Mouse (Mus musculus) MEL (cell line): ENCODE results near the gene Pank4.

ENCODE experiments used
- CHD2 ChIP-seq: IDR thresholded peaks from 2 replicates; pipeline ENCODE4 v1.6.1; 2011; ENCODE audit warnings: low read length, improper control_type of control experiment
- CTCF ChIP-seq, 3 experiments: IDR thresholded peaks in 2 of 3; conservative IDR thresholded peaks in 1 of 3; 2 replicates each; pipeline ENCODE4 v1.5.1; 2011 to 2012; ENCODE audit warnings: low read length in 3 of 3, low read depth in 2 of 3, mild to moderate bottlenecking in 2 of 3, improper control_type of control experiment in 1 of 3, inconsistent platforms in 1 of 3, mixed read lengths in 1 of 3, moderate library complexity in 1 of 3; ENCODE audit not compliant: control insufficient read depth in 1 of 3, insufficient read depth in 1 of 3, poor library complexity in 1 of 3, severe bottlenecking in 1 of 3
- EP300 ChIP-seq, 2 experiments: IDR thresholded peaks; 2 replicates each; pipeline ENCODE4 v1.6.1; 2011; ENCODE audit warnings: improper control_type of control experiment in 2 of 2, low read length in 2 of 2, low read depth in 1 of 2, mild to moderate bottlenecking in 1 of 2
- MAX ChIP-seq: IDR thresholded peaks from 2 replicates; pipeline ENCODE4 v1.6.1; 2011; ENCODE audit warnings: low read length, improper control_type of control experiment
- MXI1 ChIP-seq: IDR thresholded peaks from 2 replicates; pipeline ENCODE4 v1.6.1; 2011; ENCODE audit warnings: mild to moderate bottlenecking, low read depth, low read length, improper control_type of control experiment
- NELFE ChIP-seq: IDR thresholded peaks from 2 replicates; pipeline ENCODE4 v1.6.1; 2011; ENCODE audit warnings: low read depth, low read length, improper control_type of control experiment
- POLR2A ChIP-seq, 2 experiments: IDR thresholded peaks; 2 replicates each; pipeline ENCODE4 v1.6.1; 2011 to 2012; ENCODE audit warnings: low read length in 2 of 2, mild to moderate bottlenecking in 2 of 2, control low read depth in 1 of 2, improper control_type of control experiment in 1 of 2, low read depth in 1 of 2, moderate library complexity in 1 of 2; ENCODE audit not compliant: control insufficient read depth in 1 of 2, insufficient read depth in 1 of 2, poor library complexity in 1 of 2
- RCOR1 ChIP-seq: IDR thresholded peaks from 2 replicates; pipeline ENCODE4 v1.6.1; 2012; ENCODE audit warnings: low read depth, mild to moderate bottlenecking, inconsistent platforms, low read length, improper control_type of control experiment
- SMC3 ChIP-seq: IDR thresholded peaks from 2 replicates; pipeline ENCODE4 v1.6.1; 2011; ENCODE audit warnings: low read depth, low read length, improper control_type of control experiment
- TAL1 ChIP-seq: IDR thresholded peaks from 2 replicates; pipeline ENCODE4 v1.6.1; 2012; ENCODE audit warnings: mild to moderate bottlenecking, inconsistent platforms, low read length, moderate library complexity, mixed read lengths
- TBP ChIP-seq: IDR thresholded peaks from 2 replicates; pipeline ENCODE4 v1.8.0; 2011; ENCODE audit warnings: low read depth, low read length, improper control_type of control experiment
- TCF12 ChIP-seq: IDR thresholded peaks from 2 replicates; pipeline ENCODE4 v1.6.1; 2014; ENCODE audit warnings: low read depth, mild to moderate bottlenecking, inconsistent platforms, low read length, improper control_type of control experiment, moderate library complexity
- ZC3H11A ChIP-seq: IDR thresholded peaks from 2 replicates; pipeline ENCODE4 v1.6.1; 2012; ENCODE audit warnings: low read depth, mild to moderate bottlenecking, inconsistent platforms, low read length, improper control_type of control experiment

DNA sequence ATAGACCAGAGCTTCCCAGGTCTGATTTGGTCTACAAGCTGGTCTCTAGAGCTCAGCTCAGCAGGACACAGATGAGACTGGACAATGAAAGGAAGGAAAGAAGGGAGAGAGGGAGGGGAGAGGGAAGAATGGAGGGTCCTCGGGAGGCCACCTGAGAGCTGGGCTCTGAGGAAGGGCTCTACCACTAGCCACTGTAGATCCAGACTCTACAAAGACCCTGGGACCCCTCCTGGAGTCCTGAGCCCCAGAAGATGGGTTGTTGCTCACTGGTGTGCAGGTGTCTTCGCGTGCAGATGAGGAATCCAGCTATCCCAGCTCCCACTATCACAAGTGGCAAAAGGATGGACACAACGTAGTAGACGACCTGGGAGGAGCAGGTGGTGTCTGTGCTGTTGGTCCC, 41.0 kb upstream of the Pank4 start:
- TF ChIP-seq TCF12 (no peak), MAX (no peak), CHD2 (no peak), MXI1 (no peak), EP300 (IDR thresholded peaks at IDR 0.05; ENCODE audit: low read depth in 1 of 2, low read length in 2 of 2) (no peak), NELFE (no peak), POLR2A (IDR thresholded peaks at IDR 0.05; ENCODE audit: control insufficient read depth in 1 of 2, insufficient read depth in 1 of 2, low read depth in 1 of 2, low read length in 2 of 2, poor library complexity in 1 of 2) (no peak), ZC3H11A (no peak), CTCF (IDR thresholded peaks at IDR 0.05 in 2 of 3, conservative IDR thresholded peaks at IDR 0.05 in 1 of 3; ENCODE audit: control insufficient read depth in 1 of 3, insufficient read depth in 1 of 3, low read depth in 2 of 3, low read length in 3 of 3, poor library complexity in 1 of 3, severe bottlenecking in 1 of 3) (no peak), SMC3 (no peak), TBP (no peak), RCOR1 (no peak), TAL1 (no peak)
